ENCODE assay signal across 18 mouse cellular contexts in genomic region chr7:3397355-3397754, GRCm38 (mm10). TPM values are rescaled to one million over a fixed set of nuclear protein-coding genes. Genes with fewer than 3 reads are reported as not detected.
DNase-seq lines count a peak whose midpoint lies in the region; ATAC-seq and TF ChIP-seq lines count a peak whose summit lies in the region.
"Had no signal": no experiment of that assay in that cellular context is flagged by ENCODE, and none has a peak within 500 bp of the region (broad histone marks: within the 10 kb centered on the region; RNA-seq: fewer than 3 reads in every experiment).

No protein-coding gene starts in this region.

- TF ChIP-seq POLR2A in cerebellum, adult 2 months (IDR thresholded peaks at IDR 0.05; ENCODE audit: borderline replicate concordance, insufficient read depth, low read length): no peak

- no peaks in the 10 kb centered on the region for H3K27me3 ChIP-seq in forebrain, postnatal 0 days (ENCODE audit: insufficient read depth, low read length)
- H3K27me3 ChIP-seq in midbrain, embryonic 13.5 days: no peaks in the 10 kb centered on the region
- no peaks in the 10 kb centered on the region for H3K27me3 ChIP-seq in neural tube, embryonic 15.5 days (replicated peaks)
- H3K27me3 ChIP-seq in cerebellum, adult 2 months (ENCODE audit: control insufficient read depth, insufficient read depth, low read length): no peaks in the 10 kb centered on the region
- H3K27me3 ChIP-seq: embryonic facial prominence, embryonic 15.5 days; hindbrain, embryonic 15.5 days had no signal

- H3K36me3 ChIP-seq in forebrain, postnatal 0 days (ENCODE audit: insufficient read depth): 0 out of 2 replicates have a peak, but pooled peaks cover 11% of the 10 kb centered on the region
- H3K36me3 ChIP-seq in midbrain, embryonic 13.5 days: peaks cover 32% of the 10 kb centered on the region
- peaks cover 10% of the 10 kb centered on the region for H3K36me3 ChIP-seq in neural tube, embryonic 15.5 days
- H3K36me3 ChIP-seq: embryonic facial prominence, embryonic 15.5 days had no signal

- no peak for DNase-seq in left cerebral cortex, adult 2 months (ENCODE audit: extremely low spot score in 1 of 2, low spot score in 2 of 2)
- no peak for DNase-seq in left cerebral cortex, postnatal 14 days (ENCODE audit: low spot score in 2 of 2)
- DNase-seq in forebrain, postnatal 0 days: no peak
- no peak for DNase-seq in cerebellum, adult 2 months
- no peak for DNase-seq in frontal cortex, postnatal 10 days (ENCODE audit: low spot score in 2 of 2)
- DNase-seq: cerebellum, postnatal 36 days; gastrocnemius, postnatal 10 days; heart, adult 18-20 months; kidney, adult 18-20 months; kidney, postnatal 36 days; liver; liver, postnatal 0 days; lung, postnatal 14 days had no signal

- 0 out of 2 replicates have a peak, but pooled peaks have one; percentile 20 for ATAC-seq in forebrain, postnatal 0 days
- 0 out of 2 replicates have a peak, but pooled peaks have one; percentile 35 for ATAC-seq in midbrain, embryonic 13.5 days
- peak; percentile 30; the same call in 1 of the 2 replicates for ATAC-seq in neural tube, embryonic 15.5 days (ENCODE audit: low FRiP score)
- ATAC-seq: liver, postnatal 0 days had no signal

- peak overlapping the region; percentile 13; the same call in 1 of the 2 replicates for H3K4me3 ChIP-seq in left cerebral cortex, adult 2 months
- no peak overlapping the region for H3K4me3 ChIP-seq in forebrain, postnatal 0 days (ENCODE audit: low read depth, low read length)
- no peak overlapping the region; the same call in 1 of the 2 replicates for H3K4me3 ChIP-seq in midbrain, embryonic 13.5 days (replicated peaks)
- no peak overlapping the region; the same call in 1 of the 2 replicates for H3K4me3 ChIP-seq in neural tube, embryonic 15.5 days (replicated peaks)
- H3K4me3 ChIP-seq in cerebellum, adult 2 months (replicated peaks; ENCODE audit: insufficient read depth, low read depth, low read length): no peak overlapping the region
- H3K4me3 ChIP-seq: embryonic facial prominence, embryonic 15.5 days; hindbrain, embryonic 15.5 days had no signal

- no peak overlapping the region for H3K27ac ChIP-seq in left cerebral cortex, adult 2 months
- H3K27ac ChIP-seq in forebrain, postnatal 0 days (ENCODE audit: low read depth, low read length): no peak overlapping the region
- peak overlapping the region; percentile 53; the same call in 1 of the 2 replicates for H3K27ac ChIP-seq in midbrain, embryonic 13.5 days
- no peak overlapping the region for H3K27ac ChIP-seq in neural tube, embryonic 15.5 days (replicated peaks)
- no peak overlapping the region for H3K27ac ChIP-seq in cerebellum, adult 2 months (ENCODE audit: insufficient read depth, low read length)
- H3K27ac ChIP-seq: embryonic facial prominence, embryonic 15.5 days; hindbrain, embryonic 15.5 days had no signal

- intact Hi-C loops in left cerebral cortex, adult 2 months (cut with DNase I): no loop called here
- intact Hi-C loops in left cerebral cortex, postnatal 14 days (cut with DNase I): no loop called here

- no peak for TF ChIP-seq CTCF in left cerebral cortex, adult 2 months (IDR thresholded peaks at IDR 0.05)
- no peak for TF ChIP-seq CTCF in forebrain, postnatal 0 days (IDR thresholded peaks at IDR 0.05; ENCODE audit: low read depth)
- TF ChIP-seq CTCF in cerebellum, adult 2 months (IDR thresholded peaks at IDR 0.05; ENCODE audit: borderline replicate concordance, insufficient read depth, low read depth, low read length): no peak

- H3K4me1 ChIP-seq in forebrain, postnatal 0 days (ENCODE audit: insufficient read depth): peaks cover 8% of the 10 kb centered on the region
- H3K4me1 ChIP-seq in midbrain, embryonic 13.5 days (replicated peaks): peaks cover 35% of the 10 kb centered on the region
- H3K4me1 ChIP-seq in neural tube, embryonic 15.5 days: peaks cover 37% of the 10 kb centered on the region
- no peaks in the 10 kb centered on the region for H3K4me1 ChIP-seq in cerebellum, adult 2 months (ENCODE audit: control insufficient read depth, insufficient read depth, low read length)
- H3K4me1 ChIP-seq: embryonic facial prominence, embryonic 15.5 days had no signal

- H3K9ac ChIP-seq in forebrain, postnatal 0 days: no peak overlapping the region
- peak overlapping the region; percentile 28; the same call in 1 of the 2 replicates for H3K9ac ChIP-seq in midbrain, embryonic 13.5 days (replicated peaks)
- no peak overlapping the region for H3K9ac ChIP-seq in neural tube, embryonic 15.5 days (replicated peaks)
- H3K9ac ChIP-seq: embryonic facial prominence, embryonic 15.5 days; hindbrain, embryonic 15.5 days; liver, postnatal 0 days had no signal

- H3K4me2 ChIP-seq in forebrain, postnatal 0 days (ENCODE audit: low read depth): peak overlapping the region; percentile 6
- peak overlapping the region; percentile 19; the same call in 1 of the 2 replicates for H3K4me2 ChIP-seq in midbrain, embryonic 13.5 days (replicated peaks)
- H3K4me2 ChIP-seq in neural tube, embryonic 15.5 days: peak overlapping the region; percentile 37
- H3K4me2 ChIP-seq: embryonic facial prominence, embryonic 15.5 days; hindbrain, embryonic 15.5 days had no signal

- WGBS in forebrain, postnatal 0 days: 41% methylated on average over 10 of the region's 10 CpGs
- 51% methylated on average over 10 of the region's 10 CpGs for WGBS in midbrain, embryonic 13.5 days
- WGBS in neural tube, embryonic 15.5 days: 22% methylated on average over 10 of the region's 10 CpGs
- 58% methylated on average over 10 of the region's 10 CpGs for WGBS in cerebellum, adult 2 months

- H3K9me3 ChIP-seq in forebrain, postnatal 0 days (ENCODE audit: low read length): no peaks in the 10 kb centered on the region
- no peaks in the 10 kb centered on the region for H3K9me3 ChIP-seq in midbrain, embryonic 13.5 days
- no peaks in the 10 kb centered on the region for H3K9me3 ChIP-seq in neural tube, embryonic 15.5 days (replicated peaks)
- H3K9me3 ChIP-seq: embryonic facial prominence, embryonic 15.5 days; hindbrain, embryonic 15.5 days had no signal

RNA-seq across cellular contexts. Expression of gene Cacng8, which starts 6.9 kb away (rescaled TPM):
- total RNA-seq in left cerebral cortex, adult 2 months (2021): 100 to 1,000 TPM; 176 to 186 TPM
- 100 to 1,000 TPM; 176 to 203 TPM for total RNA-seq in left cerebral cortex, postnatal 14 days (2021)
- 41.5 and 42.2 TPM in 2 replicates for total RNA-seq in forebrain, postnatal 0 days (2014; rRNA removed)
- 16.5 and 17.8 TPM in 2 replicates for polyA plus RNA-seq in forebrain, postnatal 0 days (2015; fragmentation: Nextera tagmentation; extraction: Ambion mirVana)
- 12.9 and 13.9 TPM in 2 replicates for polyA plus RNA-seq in midbrain, embryonic 13.5 days (2015; fragmentation: Nextera tagmentation; extraction: Ambion mirVana)
- 11.0 and 11.2 TPM in 2 replicates for polyA plus RNA-seq in neural tube, embryonic 15.5 days (2015; fragmentation: Nextera tagmentation; extraction: Ambion mirVana)
- 16.6 and 20.6 TPM in 2 replicates for polyA plus RNA-seq in cerebellum, adult 2 months (2012; rRNA removed)
- total RNA-seq: heart, adult 18-20 months; megakaryocyte-erythroid progenitor cell, adult 5-6 weeks had no signal
- polyA plus RNA-seq: liver, postnatal 0 days had no signal

RNA-seq across cellular contexts. Expression of gene Cacng6, which starts 26.6 kb away (rescaled TPM):
- total RNA-seq in left cerebral cortex, adult 2 months (2021): 1 to 10 TPM; 1.2 TPM
- 1 to 10 TPM; 2.0 to 2.7 TPM for total RNA-seq in left cerebral cortex, postnatal 14 days (2021)
- 0.15 and 0.38 TPM in 2 replicates for total RNA-seq in forebrain, postnatal 0 days (2014; rRNA removed)
- 0.35 and 0.43 TPM in 2 replicates for polyA plus RNA-seq in forebrain, postnatal 0 days (2015; fragmentation: Nextera tagmentation; extraction: Ambion mirVana)
- polyA plus RNA-seq in midbrain, embryonic 13.5 days (2015; fragmentation: Nextera tagmentation; extraction: Ambion mirVana): not detected in 2 replicates
- 0.43 and 0.97 TPM in 2 replicates for polyA plus RNA-seq in neural tube, embryonic 15.5 days (2015; fragmentation: Nextera tagmentation; extraction: Ambion mirVana)
- 0.05 and 0.13 TPM in 2 replicates for polyA plus RNA-seq in cerebellum, adult 2 months (2012; rRNA removed)
- total RNA-seq: megakaryocyte-erythroid progenitor cell, adult 5-6 weeks had no signal
- polyA plus RNA-seq: hindbrain, embryonic 15.5 days; liver, postnatal 0 days had no signal
